Comparison of ENCODE assay signal across 10 mouse cellular contexts in genomic region chr5:141985003-141985402, GRCm38 (mm10).
DNase-seq lines count a peak whose midpoint lies in the region; ATAC-seq and TF ChIP-seq lines count a peak whose summit lies in the region.
"Had no signal": no experiment of that assay in that cellular context is flagged by ENCODE, and none has a peak within 500 bp of the region (broad histone marks: within the 10 kb centered on the region; RNA-seq: fewer than 3 reads in every experiment).

No protein-coding gene starts in this region.

- POLR2A ChIA-PET in Patski (lab: Charles Lee), result interaction anchor here (1.1 kb wide), 1 partner anchor 744 kb away, joined by 3 read pairs; no protein-coding TSS in a partner anchor

- H3K27me3 ChIP-seq in forebrain, embryonic 11.5 days (ENCODE audit: control insufficient read depth, insufficient read depth, low read length), result no peaks in the 10 kb centered on the region
- no peaks in the 10 kb centered on the region for H3K27me3 ChIP-seq in forebrain, embryonic 16.5 days (replicated peaks; ENCODE audit: control insufficient read depth, insufficient read depth, low read length)
- no peaks in the 10 kb centered on the region for H3K27me3 ChIP-seq in Patski
- no peaks in the 10 kb centered on the region for H3K27me3 ChIP-seq in heart, embryonic 16.5 days (ENCODE audit: control insufficient read depth, insufficient read depth, low read length)
- no peaks in the 10 kb centered on the region for H3K27me3 ChIP-seq in thymus, adult 2 months (ENCODE audit: control insufficient read depth, insufficient read depth, low read length)
- H3K27me3 ChIP-seq: limb, embryonic 15.5 days had no signal

- CTCF ChIA-PET in Patski (lab: Charles Lee), result interaction anchor here (0.8 to 1.4 kb wide), 2 partner anchors 15 to 891 kb away, joined by 3 to 4 read pairs; no protein-coding TSS in a partner anchor

- TF ChIP-seq POLR2A in thymus, adult 2 months (IDR thresholded peaks at IDR 0.05; ENCODE audit: control insufficient read depth, extremely low read depth, insufficient read depth, low read length, poor library complexity), result no peak

- H3K9me3 ChIP-seq in forebrain, embryonic 11.5 days (ENCODE audit: control insufficient read depth, low read length), result no peaks in the 10 kb centered on the region
- no peaks in the 10 kb centered on the region for H3K9me3 ChIP-seq in forebrain, embryonic 16.5 days (ENCODE audit: control insufficient read depth, low read length)
- no peaks in the 10 kb centered on the region for H3K9me3 ChIP-seq in heart, embryonic 16.5 days (replicated peaks; ENCODE audit: control insufficient read depth, low read length)
- H3K9me3 ChIP-seq: limb, embryonic 15.5 days had no signal

- H3K4me3 ChIP-seq in forebrain, embryonic 11.5 days (ENCODE audit: low read depth, low read length), result no peak overlapping the region
- H3K4me3 ChIP-seq in forebrain, embryonic 16.5 days (replicated peaks; ENCODE audit: low read length), result no peak overlapping the region
- no peak overlapping the region for H3K4me3 ChIP-seq in heart, embryonic 16.5 days (ENCODE audit: low read length)
- H3K4me3 ChIP-seq in thymus, adult 2 months (ENCODE audit: control insufficient read depth, insufficient read depth, low read length), result no peak overlapping the region
- H3K4me3 ChIP-seq: limb, embryonic 15.5 days had no signal

- DNase-seq in forebrain, embryonic 11.5 days (ENCODE audit: low spot score), result peak; percentile 86
- peak; percentile 20 for DNase-seq in Patski (ENCODE audit: low read depth, low spot score)
- DNase-seq in cerebellum, postnatal 4 days (ENCODE audit: low spot score in 2 of 2), result peak; percentile 51 to 66
- DNase-seq in left cerebral cortex, postnatal 4 days, result peak; percentile 72
- peak; percentile 18 to 54 for DNase-seq in natural killer cell, adult 2 months (ENCODE audit: low spot score in 2 of 2)
- DNase-seq in thymus, adult 2 months, result peak; percentile 82

- in situ Hi-C loops in Patski (cut with MboI; ENCODE audit: low pct_unique_long_range_greater_than_20kb), result loop anchor here (5.0 kb wide), 1 partner anchor 332 kb away; no protein-coding TSS in a partner anchor

- peak; percentile 92 for TF ChIP-seq CTCF in Patski (IDR thresholded peaks at IDR 0.05)
- peak; percentile 68; the same call in 1 of the 2 replicates for TF ChIP-seq CTCF in thymus, adult 2 months (IDR thresholded peaks at IDR 0.05; ENCODE audit: borderline replicate concordance, control insufficient read depth, extremely low read depth, insufficient read depth, low read length, poor library complexity)

- H3K4me2 ChIP-seq in forebrain, embryonic 11.5 days (ENCODE audit: low read depth, low read length, severe bottlenecking), result no peak overlapping the region
- H3K4me2 ChIP-seq in forebrain, embryonic 16.5 days (ENCODE audit: low read length), result no peak overlapping the region
- no peak overlapping the region for H3K4me2 ChIP-seq in heart, embryonic 16.5 days (ENCODE audit: low read depth, low read length)
- H3K4me2 ChIP-seq: limb, embryonic 15.5 days had no signal

- H3K27ac ChIP-seq in forebrain, embryonic 11.5 days (ENCODE audit: low read depth, low read length), result no peak overlapping the region
- no peak overlapping the region for H3K27ac ChIP-seq in forebrain, embryonic 16.5 days (ENCODE audit: low read length)
- no peak overlapping the region for H3K27ac ChIP-seq in heart, embryonic 16.5 days (ENCODE audit: low read length)
- H3K27ac ChIP-seq in thymus, adult 2 months (ENCODE audit: control insufficient read depth, insufficient read depth, low read length), result no peak overlapping the region
- H3K27ac ChIP-seq: limb, embryonic 15.5 days had no signal

- no peaks in the 10 kb centered on the region for H3K36me3 ChIP-seq in forebrain, embryonic 11.5 days (ENCODE audit: control insufficient read depth, insufficient read depth, low read length)
- no peaks in the 10 kb centered on the region for H3K36me3 ChIP-seq in forebrain, embryonic 16.5 days (ENCODE audit: control insufficient read depth, insufficient read depth)
- H3K36me3 ChIP-seq in heart, embryonic 16.5 days (ENCODE audit: control insufficient read depth, insufficient read depth), result no peaks in the 10 kb centered on the region
- H3K36me3 ChIP-seq in thymus, adult 2 months (ENCODE audit: control insufficient read depth, insufficient read depth, low read length), result no peaks in the 10 kb centered on the region
- H3K36me3 ChIP-seq: G1E; limb, embryonic 15.5 days had no signal

- no peak; the same call in 1 of the 2 replicates for ATAC-seq in forebrain, embryonic 11.5 days (replicated peaks; ENCODE audit: low FRiP score)
- ATAC-seq in forebrain, embryonic 16.5 days, result no peak
- peak; percentile 61 for ATAC-seq in Patski
- peak; percentile 65; the same call in 1 of the 2 replicates for ATAC-seq in heart, embryonic 16.5 days (replicated peaks; ENCODE audit: extremely low read depth, insufficient read depth, low FRiP score)

- H3K4me1 ChIP-seq in forebrain, embryonic 11.5 days (replicated peaks; ENCODE audit: control insufficient read depth, insufficient read depth, low read length), result no peaks in the 10 kb centered on the region
- H3K4me1 ChIP-seq in forebrain, embryonic 16.5 days (replicated peaks; ENCODE audit: control insufficient read depth, insufficient read depth, low read length), result no peaks in the 10 kb centered on the region; the same call in 1 of the 2 replicates
- H3K4me1 ChIP-seq in heart, embryonic 16.5 days (ENCODE audit: control insufficient read depth, insufficient read depth, low read length), result no peaks in the 10 kb centered on the region
- no peaks in the 10 kb centered on the region for H3K4me1 ChIP-seq in thymus, adult 2 months (replicated peaks; ENCODE audit: control insufficient read depth, insufficient read depth, low read length)
- H3K4me1 ChIP-seq: limb, embryonic 15.5 days had no signal

- intact Hi-C loops in left cerebral cortex, postnatal 4 days (cut with DNase I), result loop anchor here (10.0 kb wide), 1 partner anchor 230 kb away; no protein-coding TSS in a partner anchor

- no peak overlapping the region for H3K9ac ChIP-seq in forebrain, embryonic 11.5 days (ENCODE audit: low read length)
- no peak overlapping the region for H3K9ac ChIP-seq in forebrain, embryonic 16.5 days (replicated peaks; ENCODE audit: low read depth, low read length)
- no peak overlapping the region for H3K9ac ChIP-seq in heart, embryonic 16.5 days (ENCODE audit: low read length)
- H3K9ac ChIP-seq: limb, embryonic 15.5 days had no signal

- 9% methylated on average over 8 of the region's 8 CpGs for WGBS in forebrain, embryonic 11.5 days
- WGBS in forebrain, embryonic 16.5 days, result 8% methylated on average over 8 of the region's 8 CpGs
- 7% methylated on average over 8 of the region's 8 CpGs for WGBS in heart, embryonic 16.5 days
- 8% methylated on average over 8 of the region's 8 CpGs for WGBS in thymus, adult 2 months

Comparison
In these comparisons a context has a peak if more than half of its experiments do, and no peak if none do; other contexts are left out.
1. ATAC-seq: peak in Patski (single experiment) and heart, embryonic 16.5 days (single experiment); none in forebrain, embryonic 11.5 days (single experiment) and forebrain, embryonic 16.5 days (single experiment).
2. DNase-seq: peak in every context shown above with its lines; median percentile 86 in forebrain, embryonic 11.5 days; 82 in thymus, adult 2 months; 72 in left cerebral cortex, postnatal 4 days; 58 in cerebellum, postnatal 4 days; 36 in natural killer cell, adult 2 months; 20 in Patski.